Mouse (Mus musculus) midbrain, embryonic 16.5 days (tissue): ENCODE results near the gene Ccnt1. TPM values are rescaled to one million over a fixed set of nuclear protein-coding genes. Genes with fewer than 3 reads are reported as not detected.
"Not testable (repeated sequence)": the region's sequence is repeated elsewhere in the genome, so short reads cannot be mapped to it uniquely, and the experiment has no call there.

Experiments
- ATAC-seq: fragments of 200-750 bp; cut with Nextera tagmentation; 2 replicates; pipeline ENCODE4 v1.8.0; 2017; ENCODE audit warnings: moderate TSS enrichment
- H3K27ac ChIP-seq: fragments of 300-500 bp; sonication (generic); 2 replicates; pipeline ENCODE4 v1.5.1; 2014; ENCODE audit warnings: mild to moderate bottlenecking, low read length, mixed read lengths
- H3K27me3 ChIP-seq: fragments of 300-500 bp; sonication (generic); 2 replicates; pipeline ENCODE4 v1.6.1; 2014; ENCODE audit warnings: low read depth, low read length, mixed read lengths; ENCODE audit not compliant: control insufficient read depth, insufficient read depth
- H3K36me3 ChIP-seq: fragments of 300-500 bp; sonication (generic); 2 replicates; pipeline ENCODE4 v1.6.1; 2014; ENCODE audit warnings: mild to moderate bottlenecking, low read length, moderate library complexity, mixed read lengths; ENCODE audit not compliant: control insufficient read depth, insufficient read depth
- H3K4me1 ChIP-seq: fragments of 300-500 bp; sonication (generic); 2 replicates; pipeline ENCODE4 v1.6.1; 2014; ENCODE audit warnings: mild to moderate bottlenecking, low read length, mixed read lengths; ENCODE audit not compliant: control insufficient read depth, insufficient read depth
- H3K4me2 ChIP-seq: fragments of 300-500 bp; sonication (generic); 2 replicates; pipeline ENCODE4 v1.6.1; 2014; ENCODE audit warnings: mild to moderate bottlenecking, low read length, mixed read lengths
- H3K4me3 ChIP-seq: fragments of 300-500 bp; sonication (generic); 2 replicates; pipeline ENCODE4 v1.5.1; 2014; ENCODE audit warnings: low read depth, mild to moderate bottlenecking, low read length, moderate library complexity, mixed read lengths
- H3K9ac ChIP-seq: fragments of 300-500 bp; sonication (generic); 2 replicates; pipeline ENCODE4 v1.6.1; 2014; ENCODE audit warnings: low read depth, low read length, mixed read lengths
- H3K9me3 ChIP-seq: fragments of 300-500 bp; sonication (generic); replicated peaks from 2 replicates; pipeline ENCODE4 v1.6.1; 2014; ENCODE audit warnings: mild to moderate bottlenecking, low read length, mixed read lengths; ENCODE audit not compliant: control insufficient read depth, poor library complexity, severe bottlenecking
- WGBS: fragments of 180-500 bp; shearing (Covaris S2); extraction: QIAGEN DNeasy Blood & Tissue Kit; methylation state at CpG from one replicate; pipeline ENCODE4 v1.1.7; 2014; 5-methylcytosine and 5-hydroxymethylcytosine counted together
- polyA plus RNA-seq: library from polyadenylated mRNA; unstranded; fragments of >200 nt; fragmentation: Nextera tagmentation; extraction: Ambion mirVana; gene quantifications from 2 replicates; pipeline ENCODE4 v1.2.1, GENCODE M21; 2015

The Ccnt1 gene
- polyA plus RNA-seq, 1 experiment from 2014 or later = 65.3 TPM

DNA sequence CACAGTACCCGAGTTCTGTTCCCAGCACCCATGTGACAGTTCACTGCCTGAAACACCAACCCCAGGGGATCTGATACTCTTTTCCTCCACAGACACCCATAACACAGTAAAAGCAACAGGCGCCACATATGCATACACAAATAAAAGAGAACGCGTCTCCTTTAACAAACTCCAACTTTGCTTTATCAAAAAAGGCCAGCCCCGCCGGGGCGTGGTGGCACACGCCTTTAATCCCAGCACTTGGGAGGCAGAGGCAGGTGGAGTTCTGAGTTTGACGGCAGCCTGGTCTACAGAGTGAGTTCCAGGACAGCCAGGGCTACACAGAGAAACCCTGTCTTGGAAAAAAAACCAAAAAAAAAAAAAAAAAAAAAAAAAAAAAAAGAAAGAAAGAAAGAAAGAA, 15.4 kb upstream of the Ccnt1 start:
- H3K9ac ChIP-seq, ATAC-seq, H3K4me1 ChIP-seq, H3K27ac ChIP-seq, H3K9me3 ChIP-seq, H3K27me3 ChIP-seq, H3K4me3 ChIP-seq, H3K4me2 ChIP-seq, H3K36me3 ChIP-seq: not testable (repeated sequence)
- 93% methylated on average over 9 of the region's 9 CpGs for WGBS

GRCm38 (mm10) chr15:98585421-98585820, 14.7 kb upstream of the Ccnt1 start:
- no peak overlapping the region for H3K27ac ChIP-seq
- no peaks in the 10 kb centered on the region for H3K36me3 ChIP-seq
- no peaks in the 10 kb centered on the region for H3K4me1 ChIP-seq
- H3K27me3 ChIP-seq = no peaks in the 10 kb centered on the region
- no peak overlapping the region for H3K9ac ChIP-seq
- no peaks in the 10 kb centered on the region for H3K9me3 ChIP-seq
- no peak for ATAC-seq
- H3K4me2 ChIP-seq = no peak overlapping the region
- H3K4me3 ChIP-seq = no peak overlapping the region
- WGBS = 52% methylated on average over 7 of the region's 7 CpGs

DNA sequence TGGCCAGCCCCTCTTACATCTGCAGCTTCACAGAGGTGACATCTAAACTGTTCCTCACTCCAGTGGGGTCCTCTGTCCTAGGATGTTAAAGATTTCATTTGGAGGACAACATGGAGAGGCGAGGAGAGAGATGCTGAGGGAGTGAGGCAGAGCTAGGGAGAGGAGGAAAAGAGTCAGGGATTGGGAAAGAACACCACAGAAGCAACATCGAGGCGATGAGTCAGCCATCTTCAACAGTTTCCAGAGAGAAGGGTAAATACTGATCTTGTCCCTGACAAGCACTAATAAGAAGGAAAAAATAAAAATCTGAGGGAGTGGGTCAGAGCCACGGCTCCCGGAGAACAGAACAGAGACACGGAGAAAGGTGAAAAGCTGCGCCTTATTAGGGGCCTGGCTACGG, 12.3 kb upstream of the Ccnt1 start:
- Histone ChIP-seq H3K4me2 (no peak overlapping the region), H3K4me1 (no peaks in the 10 kb centered on the region), H3K36me3 (no peaks in the 10 kb centered on the region), H3K27me3 (no peaks in the 10 kb centered on the region), H3K4me3 (no peak overlapping the region), H3K9ac (no peak overlapping the region), H3K9me3 (no peaks in the 10 kb centered on the region), H3K27ac (no peak overlapping the region)
- 82% methylated on average over 8 of the region's 8 CpGs for WGBS
- ATAC-seq = no peak

GRCm38 (mm10) chr15:98582410-98582809, 11.7 kb upstream of the Ccnt1 start:
- H3K27me3 ChIP-seq = no peaks in the 10 kb centered on the region
- H3K36me3 ChIP-seq = no peaks in the 10 kb centered on the region
- H3K9ac ChIP-seq = no peak overlapping the region
- no peak overlapping the region for H3K27ac ChIP-seq
- no peaks in the 10 kb centered on the region for H3K4me1 ChIP-seq
- H3K9me3 ChIP-seq = no peaks in the 10 kb centered on the region
- no peak for ATAC-seq
- no peak overlapping the region for H3K4me3 ChIP-seq
- 79% methylated on average over 8 of the region's 8 CpGs for WGBS
- H3K4me2 ChIP-seq = no peak overlapping the region

- no peak overlapping the region for H3K4me3 ChIP-seq
- H3K9me3 ChIP-seq = no peaks in the 10 kb centered on the region
- H3K4me2 ChIP-seq = no peak overlapping the region
- H3K9ac ChIP-seq = no peak overlapping the region
- no peaks in the 10 kb centered on the region for H3K27me3 ChIP-seq
- H3K27ac ChIP-seq = no peak overlapping the region
- H3K36me3 ChIP-seq = no peaks in the 10 kb centered on the region
- 39% methylated on average over 5 of the region's 5 CpGs for WGBS
- H3K4me1 ChIP-seq = no peaks in the 10 kb centered on the region
- ATAC-seq = peak; percentile 77
Observed at GRCm38 (mm10) chr15:98579795-98580464, 9.2 kb upstream of the Ccnt1 start.

GRCm38 (mm10) chr15:98579310-98579709, 8.6 kb upstream of the Ccnt1 start:
- no peak overlapping the region for H3K4me2 ChIP-seq
- H3K9ac ChIP-seq = no peak overlapping the region
- H3K27ac ChIP-seq = no peak overlapping the region
- no peak for ATAC-seq
- H3K4me1 ChIP-seq = no peaks in the 10 kb centered on the region
- no peak overlapping the region for H3K4me3 ChIP-seq
- no peaks in the 10 kb centered on the region for H3K36me3 ChIP-seq
- no peaks in the 10 kb centered on the region for H3K9me3 ChIP-seq
- WGBS = 77% methylated on average over 2 of the region's 2 CpGs
- no peaks in the 10 kb centered on the region for H3K27me3 ChIP-seq

GRCm38 (mm10) chr15:98573293-98573692, 2.6 kb upstream of the Ccnt1 start:
- no peak overlapping the region for H3K27ac ChIP-seq
- 77% methylated on average over 4 of the region's 4 CpGs for WGBS
- H3K36me3 ChIP-seq = no peaks in the 10 kb centered on the region
- no peak overlapping the region for H3K4me3 ChIP-seq
- H3K9me3 ChIP-seq = no peaks in the 10 kb centered on the region
- H3K27me3 ChIP-seq = no peaks in the 10 kb centered on the region
- no peak overlapping the region for H3K9ac ChIP-seq
- no peak overlapping the region for H3K4me2 ChIP-seq
- no peak for ATAC-seq
- H3K4me1 ChIP-seq = peaks cover 8% of the 10 kb centered on the region

DNA sequence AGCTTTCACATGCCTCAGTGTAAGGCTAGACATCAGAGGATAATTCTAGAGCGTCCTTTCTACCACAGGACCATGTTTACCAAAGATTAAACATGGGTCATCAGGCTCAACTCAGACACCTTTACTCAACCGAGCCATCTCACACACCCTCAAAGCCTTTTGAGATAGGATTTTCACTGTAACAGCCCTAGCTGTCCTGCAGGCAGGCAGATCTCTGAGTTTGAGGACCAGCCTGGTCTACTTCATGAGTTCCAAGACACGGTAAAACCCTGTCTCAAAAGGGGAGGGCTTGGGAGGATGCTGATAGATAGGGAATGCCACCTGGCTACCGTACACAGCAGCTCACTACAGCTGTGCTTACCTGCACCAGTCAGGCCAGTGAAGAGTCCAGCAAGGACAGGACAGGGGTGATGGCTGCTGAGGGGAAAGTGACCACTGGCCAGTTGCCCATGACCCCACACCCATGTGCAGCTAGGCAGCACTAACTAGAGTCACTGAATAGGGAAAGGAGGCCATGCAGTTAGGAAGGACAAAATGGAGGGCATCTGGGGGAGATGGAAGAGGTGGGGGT, 843 bp downstream of the Ccnt1 start:
- Histone ChIP-seq H3K9me3 (no peaks in the 10 kb centered on the region), H3K36me3 (no peaks in the 10 kb centered on the region), H3K4me3 (no peak overlapping the region), H3K27ac (no peak overlapping the region), H3K4me2 (no peak overlapping the region), H3K9ac (no peak overlapping the region), H3K27me3 (no peaks in the 10 kb centered on the region), H3K4me1 (peaks cover 24% of the 10 kb centered on the region)
- no peak for ATAC-seq
- 89% methylated on average over 4 of the region's 4 CpGs for WGBS

DNA sequence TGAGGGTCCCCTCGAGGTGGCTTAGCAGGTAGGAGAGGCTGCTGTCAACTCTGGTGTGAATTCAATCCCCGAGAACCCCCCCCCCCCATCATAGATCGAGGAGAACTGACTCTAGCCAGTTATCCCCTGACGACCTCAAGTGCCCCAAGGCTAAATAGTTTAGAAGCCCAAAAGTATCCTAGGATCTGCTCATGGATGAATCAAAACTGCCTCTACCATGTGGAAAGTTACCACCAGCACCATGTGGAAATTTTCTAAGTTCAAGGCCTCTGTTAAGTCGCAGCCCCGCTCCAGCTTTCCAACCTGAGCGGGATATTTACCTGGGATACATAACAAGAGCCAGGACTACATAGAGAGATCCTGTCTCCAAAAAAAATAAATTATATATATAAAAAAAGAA, 1.5 kb downstream of the Ccnt1 start:
- no peaks in the 10 kb centered on the region for H3K9me3 ChIP-seq
- H3K4me3 ChIP-seq = peak overlapping the region; percentile 98; the same call in 1 of the 2 replicates
- peak overlapping the region; percentile 67 for H3K9ac ChIP-seq
- peaks cover 28% of the 10 kb centered on the region for H3K4me1 ChIP-seq
- H3K36me3 ChIP-seq = no peaks in the 10 kb centered on the region
- no peak overlapping the region for H3K27ac ChIP-seq
- H3K4me2 ChIP-seq = peak overlapping the region; percentile 75
- H3K27me3 ChIP-seq = no peaks in the 10 kb centered on the region
- WGBS = 69% methylated on average over 7 of the region's 7 CpGs
- ATAC-seq = no peak
